Mouse (Mus musculus): ENCODE data around the gene Lpcat2b. TPM values are rescaled to one million over a fixed set of nuclear protein-coding genes. Genes with fewer than 3 reads are reported as not detected.

Gene Lpcat2b
- total and polyA plus RNA-seq, 3 experiments, result 0.11 TPM; not detected in 2

DNA sequence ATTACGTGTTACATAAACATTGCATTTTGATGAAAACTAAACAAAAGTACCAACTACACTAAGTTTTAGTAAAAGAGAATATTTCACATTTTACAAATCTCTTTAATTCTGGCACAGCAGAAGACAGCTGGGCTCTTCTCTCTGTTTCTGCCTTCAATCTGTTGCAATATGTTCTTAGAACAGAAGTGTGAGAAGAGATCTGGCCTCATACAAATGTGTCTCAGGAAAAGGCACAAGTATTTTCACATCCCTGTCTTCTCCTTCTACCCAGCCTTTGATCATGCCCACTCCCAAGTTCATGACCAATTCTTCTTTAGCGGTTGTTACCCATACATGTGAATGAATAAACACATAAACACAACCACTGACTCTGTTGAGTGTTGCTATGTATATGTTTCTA is 16.3 kb upstream of the Lpcat2b start:
- Histone ChIP-seq H3K9me3 (replicated peaks) (no peaks in the 10 kb centered on the region), H3K4me3 (ENCODE audit: low read depth, low read length) (no peak overlapping the region), H3K27me3 (ENCODE audit: insufficient read depth, low read length) (peaks cover 5% of the 10 kb centered on the region), H3K4me1 (ENCODE audit: insufficient read depth, low read depth, low read length) (no peaks in the 10 kb centered on the region), H3K36me3 (replicated peaks) (no peaks in the 10 kb centered on the region)
- no peak for TF ChIP-seq TAL1 (conservative IDR thresholded peaks at IDR 0.05; ENCODE audit: low read depth, low read length)
- TF ChIP-seq CTCF (IDR thresholded peaks at IDR 0.05; ENCODE audit: low read depth, low read length), result no peak
- TF ChIP-seq GATA1 (IDR thresholded peaks at IDR 0.05; ENCODE audit: borderline replicate concordance, low read length), result no peak
- no peak for ATAC-seq (ENCODE audit: extremely low read depth, insufficient number of reproducible peaks, low FRiP score, poor library complexity, severe bottlenecking)
- no peak for DNase-seq (ENCODE audit: low spot score)

DNA sequence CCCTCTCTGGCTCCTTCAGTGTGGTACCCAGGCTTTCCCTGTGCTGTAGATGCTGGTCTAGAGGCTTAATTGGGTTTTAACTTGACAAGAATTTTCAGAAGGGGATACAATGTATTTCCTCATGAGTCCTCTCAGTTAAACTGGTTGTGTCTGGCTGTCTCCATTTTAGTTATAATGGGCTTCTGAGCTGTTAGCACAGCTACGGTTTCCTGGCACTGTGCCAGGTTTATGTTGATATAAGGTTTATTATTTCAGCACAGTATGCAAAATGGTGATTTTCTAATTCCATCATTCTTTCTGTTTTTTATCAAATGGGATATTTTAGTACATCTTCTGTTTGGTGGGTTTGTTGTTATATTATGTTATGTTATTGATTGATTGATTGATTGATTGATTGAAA is 9.7 kb upstream of the Lpcat2b start:
- H3K4me1 ChIP-seq (ENCODE audit: insufficient read depth, low read depth, low read length), result no peaks in the 10 kb centered on the region
- H3K27me3 ChIP-seq (ENCODE audit: insufficient read depth, low read length), result peaks cover 14% of the 10 kb centered on the region
- H3K9me3 ChIP-seq (replicated peaks), result no peaks in the 10 kb centered on the region
- no peak for ATAC-seq (ENCODE audit: extremely low read depth, insufficient number of reproducible peaks, low FRiP score, poor library complexity, severe bottlenecking)
- no peak for DNase-seq (ENCODE audit: low spot score)
- no peak for TF ChIP-seq POLR2AphosphoS5 (IDR thresholded peaks at IDR 0.05; ENCODE audit: insufficient replicate concordance, low read depth, low read length)
- TF ChIP-seq GATA2 (IDR thresholded peaks at IDR 0.05; ENCODE audit: borderline replicate concordance, low read depth, low read length), result no peak
- no peak for TF ChIP-seq CTCF (IDR thresholded peaks at IDR 0.05; ENCODE audit: low read depth, low read length)
- no peak for TF ChIP-seq GATA1 (IDR thresholded peaks at IDR 0.05; ENCODE audit: borderline replicate concordance, low read length)
- TF ChIP-seq TAL1 (conservative IDR thresholded peaks at IDR 0.05; ENCODE audit: low read depth, low read length), result no peak
- no peak overlapping the region for H3K4me3 ChIP-seq (ENCODE audit: low read depth, low read length)
- H3K36me3 ChIP-seq (replicated peaks), result no peaks in the 10 kb centered on the region

DNA sequence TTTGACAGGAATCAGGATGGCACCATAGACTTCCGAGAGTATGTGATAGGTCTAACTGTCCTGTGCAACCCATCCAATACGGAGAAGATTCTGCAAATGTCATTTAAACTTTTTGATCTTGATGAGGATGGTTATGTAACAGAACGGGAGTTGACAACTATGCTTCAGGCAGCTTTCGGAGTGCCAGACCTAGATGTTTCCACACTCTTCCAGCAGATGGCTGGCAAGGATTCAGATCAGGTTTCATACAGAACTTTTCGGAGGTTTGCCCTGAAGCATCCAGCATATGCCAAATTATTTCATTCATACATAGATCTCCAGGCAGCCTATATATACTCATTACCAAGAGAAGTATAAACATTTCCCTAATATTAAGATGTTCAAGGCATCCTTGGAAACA is 2.7 kb downstream of the Lpcat2b start:
- TF ChIP-seq CTCF (IDR thresholded peaks at IDR 0.05; ENCODE audit: low read depth, low read length) (no peak), GATA1 (IDR thresholded peaks at IDR 0.05; ENCODE audit: borderline replicate concordance, low read length) (no peak), TAL1 (conservative IDR thresholded peaks at IDR 0.05; ENCODE audit: low read depth, low read length) (no peak), GATA2 (IDR thresholded peaks at IDR 0.05; ENCODE audit: borderline replicate concordance, low read depth, low read length) (no peak), POLR2AphosphoS5 (IDR thresholded peaks at IDR 0.05; ENCODE audit: insufficient replicate concordance, low read depth, low read length) (no peak)
- H3K4me1 ChIP-seq (ENCODE audit: insufficient read depth, low read depth, low read length), result peaks cover 25% of the 10 kb centered on the region
- DNase-seq (ENCODE audit: low spot score) (no peak), ATAC-seq (ENCODE audit: extremely low read depth, insufficient number of reproducible peaks, low FRiP score, poor library complexity, severe bottlenecking) (no peak)
- no peaks in the 10 kb centered on the region for H3K36me3 ChIP-seq (replicated peaks)
- H3K27me3 ChIP-seq (ENCODE audit: insufficient read depth, low read length), result peaks cover 10% of the 10 kb centered on the region
- no peaks in the 10 kb centered on the region for H3K9me3 ChIP-seq (replicated peaks)
- no peak overlapping the region for H3K4me3 ChIP-seq (ENCODE audit: low read depth, low read length)

DNA sequence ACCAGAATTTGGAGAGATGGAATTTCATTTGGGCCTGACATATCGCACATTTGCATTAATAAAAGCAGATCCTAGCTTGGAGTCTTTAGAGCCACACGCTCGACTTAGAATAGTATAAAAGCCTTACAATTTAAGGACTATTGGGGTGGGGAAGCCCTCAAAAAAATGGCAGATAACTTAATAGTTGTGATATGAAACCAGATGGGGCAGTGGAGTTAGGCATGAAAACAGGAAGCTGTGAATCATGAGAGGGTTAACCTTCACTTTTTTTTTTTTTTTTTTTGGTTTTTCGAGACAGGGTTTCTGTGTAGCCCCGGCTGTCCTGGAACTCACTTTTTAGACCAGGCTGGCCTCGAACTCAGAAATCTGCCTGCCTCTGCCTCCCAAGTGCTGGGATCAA is 4.8 kb downstream of the Lpcat2b start:
- peaks cover 3% of the 10 kb centered on the region for H3K36me3 ChIP-seq (replicated peaks)
- H3K4me1 ChIP-seq (ENCODE audit: insufficient read depth, low read depth, low read length), result peaks cover 32% of the 10 kb centered on the region
- H3K9me3 ChIP-seq (replicated peaks), result no peaks in the 10 kb centered on the region
- no peak for ATAC-seq (ENCODE audit: extremely low read depth, insufficient number of reproducible peaks, low FRiP score, poor library complexity, severe bottlenecking)
- no peak overlapping the region for H3K4me3 ChIP-seq (ENCODE audit: low read depth, low read length)
- no peak for TF ChIP-seq POLR2AphosphoS5 (IDR thresholded peaks at IDR 0.05; ENCODE audit: insufficient replicate concordance, low read depth, low read length)
- no peak for TF ChIP-seq CTCF (IDR thresholded peaks at IDR 0.05; ENCODE audit: low read depth, low read length)
- TF ChIP-seq GATA2 (IDR thresholded peaks at IDR 0.05; ENCODE audit: borderline replicate concordance, low read depth, low read length), result no peak
- H3K27me3 ChIP-seq (ENCODE audit: insufficient read depth, low read length), result peaks cover 9% of the 10 kb centered on the region
- DNase-seq (ENCODE audit: low spot score), result no peak

DNA sequence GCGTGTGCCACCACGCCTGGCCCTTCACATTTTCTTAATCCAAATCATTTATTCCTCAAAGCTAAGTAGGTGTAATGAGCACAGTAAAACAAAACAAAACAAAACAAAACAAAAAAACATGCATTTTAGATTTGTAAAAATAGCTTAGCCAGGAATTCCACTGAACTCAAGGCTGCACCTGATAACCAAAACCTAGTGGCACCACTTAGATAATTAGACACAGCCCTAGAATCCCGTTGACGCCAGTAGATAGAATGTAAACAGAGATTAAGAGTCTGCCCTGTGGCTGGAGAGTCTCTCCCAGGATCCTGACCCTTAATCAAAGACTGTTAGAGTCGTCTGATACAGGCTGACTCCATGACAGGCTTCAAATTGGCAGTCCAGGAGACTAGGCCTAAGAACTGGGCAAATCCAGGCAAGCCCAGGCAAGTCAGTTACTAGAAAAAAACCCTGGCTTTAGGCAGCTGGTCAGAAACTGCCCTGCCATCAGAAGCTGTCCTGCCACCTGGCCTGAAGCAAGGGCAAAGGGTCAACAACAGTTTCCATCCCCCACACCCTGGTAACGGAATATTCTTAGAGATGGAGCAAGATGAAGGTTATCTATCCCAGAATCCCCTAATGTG is 5.3 kb downstream of the Lpcat2b start:
- Histone ChIP-seq H3K9me3 (replicated peaks) (no peaks in the 10 kb centered on the region), H3K36me3 (replicated peaks) (peaks cover 3% of the 10 kb centered on the region), H3K4me1 (ENCODE audit: insufficient read depth, low read depth, low read length) (peaks cover 31% of the 10 kb centered on the region), H3K4me3 (ENCODE audit: low read depth, low read length) (no peak overlapping the region; the same call in 1 of the 2 replicates), H3K27me3 (ENCODE audit: insufficient read depth, low read length) (peaks cover 4% of the 10 kb centered on the region; the same call in 1 of the 2 replicates)
- ATAC-seq (ENCODE audit: extremely low read depth, insufficient number of reproducible peaks, low FRiP score, poor library complexity, severe bottlenecking) (no peak), DNase-seq (ENCODE audit: low spot score) (no peak)
- TF ChIP-seq GATA2 (IDR thresholded peaks at IDR 0.05; ENCODE audit: borderline replicate concordance, low read depth, low read length) (no peak), CTCF (IDR thresholded peaks at IDR 0.05; ENCODE audit: low read depth, low read length) (no peak), TAL1 (conservative IDR thresholded peaks at IDR 0.05; ENCODE audit: low read depth, low read length) (no peak), GATA1 (IDR thresholded peaks at IDR 0.05; ENCODE audit: borderline replicate concordance, low read length) (no peak), POLR2AphosphoS5 (IDR thresholded peaks at IDR 0.05; ENCODE audit: insufficient replicate concordance, low read depth, low read length) (no peak)

DNA sequence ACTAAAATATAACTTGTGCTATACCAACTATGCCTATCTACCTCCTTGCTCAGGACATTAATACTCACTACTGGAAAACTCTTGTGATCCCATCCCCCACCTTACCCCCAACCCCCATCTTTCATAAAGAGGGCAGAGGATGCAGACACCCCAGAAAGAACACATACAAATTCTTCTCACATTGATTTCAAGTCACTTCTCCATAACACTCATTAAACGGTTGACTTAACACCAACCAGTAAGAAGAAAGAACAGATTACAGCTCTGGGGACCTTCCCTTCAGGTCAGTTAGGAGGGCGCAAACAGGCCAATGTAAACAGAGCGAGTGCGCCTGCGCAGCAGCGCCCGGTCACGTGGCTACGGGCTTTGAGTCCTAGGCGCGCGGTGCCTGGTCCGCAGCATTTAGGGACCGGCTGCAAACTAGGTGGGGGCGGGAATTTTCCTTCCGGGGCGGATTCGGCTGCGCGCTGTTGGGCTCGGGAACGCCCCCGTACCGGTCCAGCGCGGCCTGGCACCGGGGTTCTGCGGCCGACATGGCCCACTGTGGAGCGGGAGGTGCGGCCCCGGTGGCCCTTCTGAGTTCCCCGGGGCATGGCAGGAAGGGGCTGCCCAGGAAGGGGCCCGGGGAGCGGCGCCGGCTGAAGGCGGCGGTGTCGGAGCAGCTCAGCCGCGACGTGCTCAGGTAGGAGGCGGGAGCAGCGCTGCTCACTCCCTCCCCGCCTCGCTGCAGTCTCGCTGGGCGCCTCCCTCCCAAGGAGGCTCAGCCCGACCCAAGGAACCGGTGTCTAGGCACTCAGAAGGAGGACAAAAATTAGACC is 6.3 kb downstream of the Lpcat2b start, which contains the start of gene Btbd8:
TSS of gene Btbd8 (plus strand) at position 534 of the 818 bp plus-strand sequence.
- Histone ChIP-seq H3K4me1 (ENCODE audit: insufficient read depth, low read depth, low read length) (peaks cover 31% of the 10 kb centered on the region), H3K4me3 (ENCODE audit: low read depth, low read length) (peak within 1 kb of the TSS; percentile 84), H3K36me3 (replicated peaks) (peaks cover 3% of the 10 kb centered on the region), H3K27me3 (ENCODE audit: insufficient read depth, low read length) (peaks cover 2% of the 10 kb centered on the region; the same call in 1 of the 2 replicates), H3K9me3 (replicated peaks) (no peaks in the 10 kb centered on the region)
- DNase-seq (ENCODE audit: low spot score) (peak; percentile 78), ATAC-seq (ENCODE audit: extremely low read depth, insufficient number of reproducible peaks, low FRiP score, poor library complexity, severe bottlenecking) (peak; percentile 85)
- TF ChIP-seq GATA2 (IDR thresholded peaks at IDR 0.05; ENCODE audit: borderline replicate concordance, low read depth, low read length) (no peak), POLR2AphosphoS5 (IDR thresholded peaks at IDR 0.05; ENCODE audit: insufficient replicate concordance, low read depth, low read length) (no peak), CTCF (IDR thresholded peaks at IDR 0.05; ENCODE audit: low read depth, low read length) (no peak), GATA1 (IDR thresholded peaks at IDR 0.05; ENCODE audit: borderline replicate concordance, low read length) (no peak), TAL1 (conservative IDR thresholded peaks at IDR 0.05; ENCODE audit: low read depth, low read length) (no peak)

All from G1E (cell line).